Mouse (Mus musculus): ENCODE measurements around the gene Cbr2. TPM values are rescaled to one million over a fixed set of nuclear protein-coding genes. Genes with fewer than 3 reads are reported as not detected.
A peak's percentile ranks its signal among the peaks of the same experiment; 100 is the strongest.

Cbr2 gene
- polyA plus RNA-seq, 1 experiment from 2014 or later = 0.51 TPM

GRCm38 (mm10) chr11:120709551-120709950, 22.4 kb downstream of the Cbr2 start:
- 82% methylated on average over 2 of the region's 2 CpGs for WGBS
- no peak for DNase-seq
- H3K27me3 ChIP-seq (ENCODE audit: control insufficient read depth, insufficient read depth, low read length) = no peaks in the 10 kb centered on the region
- peaks cover 30% of the 10 kb centered on the region for H3K4me1 ChIP-seq (ENCODE audit: control insufficient read depth, insufficient read depth, low read length)
- H3K36me3 ChIP-seq (ENCODE audit: control insufficient read depth, insufficient read depth, low read length) = peaks cover 33% of the 10 kb centered on the region
- H3K4me2 ChIP-seq (ENCODE audit: low read length) = no peak overlapping the region
- no peaks in the 10 kb centered on the region for H3K9me3 ChIP-seq (ENCODE audit: control insufficient read depth, low read length)
- no peak overlapping the region for H3K4me3 ChIP-seq (replicated peaks; ENCODE audit: low read depth, low read length)
- no peak overlapping the region for H3K9ac ChIP-seq (replicated peaks; ENCODE audit: low read length)
- no peak overlapping the region for H3K27ac ChIP-seq (replicated peaks; ENCODE audit: low read depth, low read length)
- no peak for ATAC-seq (ENCODE audit: low FRiP score, low TSS enrichment)

DNA sequence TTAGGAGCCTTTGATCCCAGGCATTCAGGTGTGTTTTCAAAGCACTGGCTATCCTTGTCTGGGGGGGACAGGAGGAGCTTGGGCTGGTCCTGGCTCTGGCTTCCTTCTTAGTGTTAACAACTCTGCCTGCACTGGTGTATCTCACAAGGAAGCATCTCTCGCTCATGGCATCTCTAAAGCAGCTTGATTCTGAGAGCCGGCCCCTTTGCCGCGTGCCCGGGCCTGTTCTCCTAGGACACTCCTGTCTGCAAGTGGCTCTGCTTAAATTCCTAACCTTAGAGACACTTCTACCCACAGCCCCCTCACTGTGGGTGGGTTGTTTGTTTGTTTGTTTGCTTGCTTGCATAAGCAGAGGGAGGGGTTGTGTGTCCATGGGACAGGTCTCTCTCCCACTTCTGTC, 23.9 kb downstream of the Cbr2 start:
- no peaks in the 10 kb centered on the region for H3K9me3 ChIP-seq (ENCODE audit: control insufficient read depth, low read length)
- peak overlapping the region; percentile 52; the same call in 1 of the 2 replicates for H3K27ac ChIP-seq (replicated peaks; ENCODE audit: low read depth, low read length)
- no peak overlapping the region for H3K9ac ChIP-seq (replicated peaks; ENCODE audit: low read length)
- DNase-seq (no peak), ATAC-seq (ENCODE audit: low FRiP score, low TSS enrichment) (no peak)
- H3K4me3 ChIP-seq (replicated peaks; ENCODE audit: low read depth, low read length) = no peak overlapping the region
- no peak overlapping the region for H3K4me2 ChIP-seq (ENCODE audit: low read length)
- H3K36me3 ChIP-seq (ENCODE audit: control insufficient read depth, insufficient read depth, low read length) = peaks cover 43% of the 10 kb centered on the region
- WGBS = 25% methylated on average over 5 of the region's 5 CpGs
- H3K27me3 ChIP-seq (ENCODE audit: control insufficient read depth, insufficient read depth, low read length) = no peaks in the 10 kb centered on the region
- peaks cover 29% of the 10 kb centered on the region for H3K4me1 ChIP-seq (ENCODE audit: control insufficient read depth, insufficient read depth, low read length)

- Histone ChIP-seq H3K4me3 (replicated peaks; ENCODE audit: low read depth, low read length) (no peak overlapping the region), H3K36me3 (ENCODE audit: control insufficient read depth, insufficient read depth, low read length) (peaks cover 47% of the 10 kb centered on the region), H3K27ac (replicated peaks; ENCODE audit: low read depth, low read length) (peak overlapping the region; percentile 52; the same call in 1 of the 2 replicates), H3K9me3 (ENCODE audit: control insufficient read depth, low read length) (no peaks in the 10 kb centered on the region), H3K4me2 (ENCODE audit: low read length) (no peak overlapping the region), H3K4me1 (ENCODE audit: control insufficient read depth, insufficient read depth, low read length) (peaks cover 23% of the 10 kb centered on the region), H3K27me3 (ENCODE audit: control insufficient read depth, insufficient read depth, low read length) (no peaks in the 10 kb centered on the region), H3K9ac (replicated peaks; ENCODE audit: low read length) (no peak overlapping the region; the same call in 1 of the 2 replicates)
- DNase-seq = peak; percentile 52
- peak; percentile 17; the same call in 1 of the 2 replicates for ATAC-seq (ENCODE audit: low FRiP score, low TSS enrichment)
- WGBS = 3% methylated on average over 11 of the region's 12 CpGs
Observed at GRCm38 (mm10) chr11:120707225-120707624, 24.7 kb downstream of the Cbr2 start.

- ATAC-seq (ENCODE audit: low FRiP score, low TSS enrichment) (no peak), DNase-seq (no peak)
- no peak overlapping the region for H3K4me3 ChIP-seq (replicated peaks; ENCODE audit: low read depth, low read length)
- no peak overlapping the region for H3K4me2 ChIP-seq (ENCODE audit: low read length)
- no peak overlapping the region for H3K9ac ChIP-seq (replicated peaks; ENCODE audit: low read length)
- H3K4me1 ChIP-seq (ENCODE audit: control insufficient read depth, insufficient read depth, low read length) = peaks cover 23% of the 10 kb centered on the region
- H3K27me3 ChIP-seq (ENCODE audit: control insufficient read depth, insufficient read depth, low read length) = no peaks in the 10 kb centered on the region
- no peak overlapping the region for H3K27ac ChIP-seq (replicated peaks; ENCODE audit: low read depth, low read length)
- H3K9me3 ChIP-seq (ENCODE audit: control insufficient read depth, low read length) = no peaks in the 10 kb centered on the region
- 56% methylated on average over 5 of the region's 5 CpGs for WGBS
- H3K36me3 ChIP-seq (ENCODE audit: control insufficient read depth, insufficient read depth, low read length) = peaks cover 51% of the 10 kb centered on the region
Observed at GRCm38 (mm10) chr11:120706120-120706519, 25.8 kb downstream of the Cbr2 start.

DNA sequence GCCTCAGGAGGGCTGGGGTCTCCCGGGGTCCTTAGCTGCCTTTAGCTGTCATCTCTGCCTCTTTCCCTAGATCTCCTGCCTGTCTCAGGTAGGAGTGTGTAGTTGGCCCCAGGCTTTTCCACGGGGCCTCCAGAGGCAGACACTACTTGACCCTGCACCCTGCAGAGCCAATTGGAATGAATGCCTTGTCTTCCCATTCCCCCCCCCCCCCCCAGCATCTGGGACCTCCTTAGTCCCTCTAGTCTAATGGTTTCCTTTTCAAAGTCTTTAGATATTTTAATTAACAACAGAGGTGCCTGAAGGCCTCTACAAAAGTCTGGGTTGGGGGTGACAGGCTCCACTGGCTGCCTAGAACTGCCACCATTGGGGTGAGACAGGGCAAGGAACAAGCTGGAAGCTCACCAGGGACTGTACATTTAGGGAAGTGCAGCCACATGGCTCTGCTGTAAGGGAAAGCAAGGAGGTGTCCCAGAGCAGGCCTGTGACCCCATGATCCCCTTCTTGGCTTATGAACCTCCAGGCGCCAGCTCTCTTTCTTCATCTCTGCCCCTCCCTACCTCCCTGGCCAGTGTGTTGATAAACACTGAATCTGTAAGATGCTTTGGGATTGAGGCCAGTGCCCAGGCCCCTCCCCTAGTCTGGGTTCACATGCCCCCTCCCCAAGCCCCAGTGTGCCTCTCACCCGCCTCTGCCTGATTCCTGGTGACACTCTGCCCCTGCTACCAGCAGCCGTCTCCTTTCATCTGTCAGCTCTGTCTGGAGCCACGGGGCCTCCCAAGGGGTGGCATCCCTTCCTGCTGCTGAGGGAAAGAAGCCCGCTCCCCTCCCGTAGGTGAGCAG, 27.2 kb downstream of the Cbr2 start:
- H3K27me3 ChIP-seq (ENCODE audit: control insufficient read depth, insufficient read depth, low read length) = no peaks in the 10 kb centered on the region
- H3K4me2 ChIP-seq (ENCODE audit: low read length) = peak overlapping the region; percentile 17; the same call in 1 of the 2 replicates
- DNase-seq = peak; percentile 45
- peak; percentile 52; the same call in 1 of the 2 replicates for ATAC-seq (ENCODE audit: low FRiP score, low TSS enrichment)
- H3K9me3 ChIP-seq (ENCODE audit: control insufficient read depth, low read length) = no peaks in the 10 kb centered on the region
- H3K4me1 ChIP-seq (ENCODE audit: control insufficient read depth, insufficient read depth, low read length) = peaks cover 23% of the 10 kb centered on the region
- H3K4me3 ChIP-seq (replicated peaks; ENCODE audit: low read depth, low read length) = no peak overlapping the region
- H3K36me3 ChIP-seq (ENCODE audit: control insufficient read depth, insufficient read depth, low read length) = peaks cover 45% of the 10 kb centered on the region
- H3K9ac ChIP-seq (replicated peaks; ENCODE audit: low read length) = peak overlapping the region; percentile 37; the same call in 1 of the 2 replicates
- peak overlapping the region; percentile 61 for H3K27ac ChIP-seq (replicated peaks; ENCODE audit: low read depth, low read length)
- 17% methylated on average over 8 of the region's 8 CpGs for WGBS

GRCm38 (mm10) chr11:120703696-120704454, 28.0 kb downstream of the Cbr2 start:
- H3K9me3 ChIP-seq (ENCODE audit: control insufficient read depth, low read length) = no peaks in the 10 kb centered on the region
- no peak overlapping the region for H3K4me3 ChIP-seq (replicated peaks; ENCODE audit: low read depth, low read length)
- H3K36me3 ChIP-seq (ENCODE audit: control insufficient read depth, insufficient read depth, low read length) = peaks cover 37% of the 10 kb centered on the region
- no peaks in the 10 kb centered on the region for H3K27me3 ChIP-seq (ENCODE audit: control insufficient read depth, insufficient read depth, low read length)
- peak overlapping the region; percentile 61 for H3K27ac ChIP-seq (replicated peaks; ENCODE audit: low read depth, low read length)
- no peak overlapping the region for H3K4me2 ChIP-seq (ENCODE audit: low read length)
- no peak for DNase-seq
- ATAC-seq (ENCODE audit: low FRiP score, low TSS enrichment) = no peak
- peaks cover 23% of the 10 kb centered on the region for H3K4me1 ChIP-seq (ENCODE audit: control insufficient read depth, insufficient read depth, low read length)
- WGBS = 37% methylated on average over 15 of the region's 15 CpGs
- no peak overlapping the region for H3K9ac ChIP-seq (replicated peaks; ENCODE audit: low read length)

GRCm38 (mm10) chr11:120697741-120698140, 34.2 kb downstream of the Cbr2 start:
- ATAC-seq (ENCODE audit: low FRiP score, low TSS enrichment) = no peak
- Histone ChIP-seq H3K27me3 (ENCODE audit: control insufficient read depth, insufficient read depth, low read length) (no peaks in the 10 kb centered on the region), H3K36me3 (ENCODE audit: control insufficient read depth, insufficient read depth, low read length) (peaks cover 39% of the 10 kb centered on the region), H3K4me3 (replicated peaks; ENCODE audit: low read depth, low read length) (no peak overlapping the region), H3K4me1 (ENCODE audit: control insufficient read depth, insufficient read depth, low read length) (peaks cover 7% of the 10 kb centered on the region), H3K4me2 (ENCODE audit: low read length) (no peak overlapping the region), H3K9me3 (ENCODE audit: control insufficient read depth, low read length) (no peaks in the 10 kb centered on the region), H3K9ac (replicated peaks; ENCODE audit: low read length) (no peak overlapping the region), H3K27ac (replicated peaks; ENCODE audit: low read depth, low read length) (no peak overlapping the region)
- no peak for DNase-seq
- 72% methylated on average over 10 of the region's 10 CpGs for WGBS

DNA sequence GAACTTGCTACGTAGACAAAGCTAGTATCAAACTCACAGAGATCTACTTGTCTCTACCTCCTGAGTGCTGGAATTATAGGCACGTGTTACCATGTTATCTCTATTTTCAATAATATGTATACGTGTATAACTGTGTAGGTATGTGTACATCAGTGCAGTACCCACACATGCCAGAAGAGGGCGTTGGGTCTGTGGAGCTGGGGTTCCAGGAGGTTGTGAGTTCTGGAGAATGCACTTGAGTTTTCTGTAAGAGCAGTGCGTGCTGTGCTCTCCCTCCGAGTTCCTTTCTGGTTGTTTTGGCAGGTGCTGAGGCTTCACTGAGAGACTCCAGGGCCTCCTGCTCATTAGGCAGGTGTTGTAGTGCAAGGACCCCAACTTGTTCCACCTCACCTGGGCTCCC, 35.3 kb downstream of the Cbr2 start:
- Histone ChIP-seq H3K4me3 (replicated peaks; ENCODE audit: low read depth, low read length) (no peak overlapping the region), H3K4me1 (ENCODE audit: control insufficient read depth, insufficient read depth, low read length) (peaks cover 7% of the 10 kb centered on the region), H3K9me3 (ENCODE audit: control insufficient read depth, low read length) (no peaks in the 10 kb centered on the region), H3K9ac (replicated peaks; ENCODE audit: low read length) (no peak overlapping the region), H3K27ac (replicated peaks; ENCODE audit: low read depth, low read length) (no peak overlapping the region), H3K27me3 (ENCODE audit: control insufficient read depth, insufficient read depth, low read length) (no peaks in the 10 kb centered on the region), H3K36me3 (ENCODE audit: control insufficient read depth, insufficient read depth, low read length) (peaks cover 38% of the 10 kb centered on the region), H3K4me2 (ENCODE audit: low read length) (no peak overlapping the region)
- ATAC-seq (ENCODE audit: low FRiP score, low TSS enrichment) = no peak
- DNase-seq = no peak
- 95% methylated on average over 6 of the region's 6 CpGs for WGBS

All from midbrain, embryonic 14.5 days (tissue).